Mouse (Mus musculus) lung, postnatal 0 days (tissue): ENCODE data around the gene Fam20b. TPM values are rescaled to one million over a fixed set of nuclear protein-coding genes. Genes with fewer than 3 reads are reported as not detected.
A peak's percentile ranks its signal among the peaks of the same experiment; 100 is the strongest.

Experiments
- ATAC-seq: fragments of 200-750 bp; cut with Nextera tagmentation; 2 replicates; pipeline ENCODE4 v1.8.0; 2017; ENCODE audit warnings: moderate library complexity
- DNase-seq: peaks from one replicate; pipeline ENCODE4 v3.0.0-alpha.2; 2016; ENCODE audit warnings: low spot score
- H3K27ac ChIP-seq: fragments of 300-500 bp; sonication (generic); 2 replicates; pipeline ENCODE4 v1.5.1; 2014; ENCODE audit warnings: antibody characterized with exemption, mild to moderate bottlenecking, low read length, mixed read lengths
- H3K27me3 ChIP-seq: fragments of 300-500 bp; sonication (generic); replicated peaks from 2 replicates; pipeline ENCODE4 v1.6.1; 2014; ENCODE audit warnings: low read length, mixed read lengths; ENCODE audit not compliant: insufficient read depth
- H3K36me3 ChIP-seq: fragments of 300-500 bp; sonication (generic); 2 replicates; pipeline ENCODE4 v1.6.1; 2014; ENCODE audit warnings: low read length, mixed read lengths; ENCODE audit not compliant: insufficient read depth
- H3K4me1 ChIP-seq: fragments of 300-500 bp; sonication (generic); 2 replicates; pipeline ENCODE4 v1.6.1; 2014; ENCODE audit warnings: antibody characterized with exemption, low read depth, low read length, mixed read lengths; ENCODE audit not compliant: insufficient read depth
- H3K4me2 ChIP-seq: fragments of 300-500 bp; sonication (generic); replicated peaks from 2 replicates; pipeline ENCODE4 v1.6.1; 2014; ENCODE audit warnings: low read depth, mild to moderate bottlenecking, low read length, moderate library complexity, mixed read lengths
- H3K4me3 ChIP-seq: fragments of 300-500 bp; sonication (generic); 2 replicates; pipeline ENCODE4 v1.5.1; 2014; ENCODE audit warnings: low read depth, low read length
- H3K9ac ChIP-seq: fragments of 300-500 bp; sonication (generic); replicated peaks from 2 replicates; pipeline ENCODE4 v1.6.1; 2014; ENCODE audit warnings: low read depth, mild to moderate bottlenecking
- H3K9me3 ChIP-seq: fragments of 300-500 bp; sonication (generic); 2 replicates; pipeline ENCODE4 v1.6.1; 2016; ENCODE audit warnings: low read length, mixed read lengths
- CTCF ChIP-seq: IDR thresholded peaks from 2 replicates; pipeline ENCODE4 v1.5.1; 2016; ENCODE audit warnings: antibody characterized with exemption, mild to moderate bottlenecking
- EP300 ChIP-seq: IDR thresholded peaks from 2 replicates; pipeline ENCODE4 v1.6.1; 2016; ENCODE audit warnings: antibody characterized with exemption, mild to moderate bottlenecking, control low read depth
- WGBS: fragments of 180-500 bp; shearing (Covaris S2); extraction: QIAGEN DNeasy Blood & Tissue Kit; methylation state at CpG from one replicate; pipeline ENCODE4 v1.1.7; 2014; 5-methylcytosine and 5-hydroxymethylcytosine counted together
- polyA plus RNA-seq: library from polyadenylated mRNA; unstranded; fragments of >200 nt; fragmentation: Nextera tagmentation; extraction: Ambion mirVana; gene quantifications from 2 replicates; pipeline ENCODE4 v1.2.1, GENCODE M21; 2015

The Fam20b gene
- polyA plus RNA-seq, 1 experiment from 2014 or later = 15.3 TPM

DNA sequence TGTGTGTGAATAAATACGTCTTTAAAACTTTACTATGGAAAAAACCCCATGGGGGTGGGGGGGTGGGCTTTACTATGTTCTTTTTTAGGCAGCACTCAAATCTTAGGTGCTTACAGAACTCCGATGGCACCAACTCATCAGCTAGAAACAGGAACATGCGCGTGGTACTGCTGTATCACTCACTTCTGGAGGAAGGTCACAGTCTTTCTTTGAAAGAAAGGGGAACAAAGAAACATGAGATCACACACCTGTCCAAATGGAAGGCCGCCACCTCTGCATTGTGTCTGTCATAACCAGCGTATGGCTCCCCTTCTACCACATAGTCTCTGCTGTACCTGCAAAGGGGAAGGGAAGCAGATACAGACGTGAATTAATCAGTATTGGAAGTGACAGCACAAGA is 16.7 kb downstream of the Fam20b start:
- H3K27me3 ChIP-seq = no peaks in the 10 kb centered on the region
- H3K9me3 ChIP-seq = no peaks in the 10 kb centered on the region
- no peaks in the 10 kb centered on the region for H3K4me1 ChIP-seq
- 91% methylated on average over 7 of the region's 7 CpGs for WGBS
- H3K36me3 ChIP-seq = peaks cover 5% of the 10 kb centered on the region
- DNase-seq (no peak), ATAC-seq (no peak)
- H3K4me3 ChIP-seq = no peak overlapping the region
- no peak overlapping the region for H3K27ac ChIP-seq
- TF ChIP-seq CTCF (no peak), EP300 (no peak)
- H3K9ac ChIP-seq = no peak overlapping the region
- H3K4me2 ChIP-seq = no peak overlapping the region

DNA sequence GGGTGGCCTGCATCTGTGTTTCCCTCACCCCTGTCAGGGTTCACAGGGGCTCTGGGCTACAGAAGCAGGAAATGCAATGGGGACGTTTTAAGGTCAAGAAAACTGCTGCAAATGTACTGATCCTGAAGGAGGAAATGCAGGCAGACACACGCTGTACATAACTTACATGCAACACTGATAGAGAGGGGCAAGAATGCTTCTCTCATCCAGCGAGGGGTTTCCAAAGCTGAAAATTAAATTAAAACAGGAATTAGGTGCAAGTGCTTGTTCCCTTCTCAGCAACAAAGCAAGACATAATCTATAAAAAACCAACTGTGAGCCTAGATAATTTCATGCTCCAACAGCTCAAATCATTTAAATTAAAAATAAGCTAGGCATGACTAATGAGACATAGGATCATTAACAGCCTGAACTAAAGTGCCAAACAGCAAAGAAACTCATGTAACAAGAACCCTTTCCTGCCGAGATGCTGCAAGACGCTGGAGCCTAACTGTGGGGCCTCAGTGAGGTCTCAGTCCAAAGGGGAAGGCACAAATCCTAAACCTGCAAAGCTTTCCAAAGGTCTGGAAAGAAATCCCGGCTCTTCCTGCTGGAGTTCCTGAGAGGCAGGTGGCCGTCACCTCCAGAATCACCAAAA is 32.7 kb downstream of the Fam20b start:
- no peak for DNase-seq
- H3K4me1 ChIP-seq = no peaks in the 10 kb centered on the region
- no peak overlapping the region for H3K4me3 ChIP-seq
- no peak overlapping the region for H3K4me2 ChIP-seq
- no peaks in the 10 kb centered on the region for H3K9me3 ChIP-seq
- peaks cover 31% of the 10 kb centered on the region for H3K36me3 ChIP-seq
- WGBS = 73% methylated on average over 7 of the region's 7 CpGs
- ATAC-seq = no peak
- no peaks in the 10 kb centered on the region for H3K27me3 ChIP-seq
- H3K9ac ChIP-seq = no peak overlapping the region
- TF ChIP-seq EP300 = no peak
- no peak for TF ChIP-seq CTCF
- no peak overlapping the region for H3K27ac ChIP-seq

DNA sequence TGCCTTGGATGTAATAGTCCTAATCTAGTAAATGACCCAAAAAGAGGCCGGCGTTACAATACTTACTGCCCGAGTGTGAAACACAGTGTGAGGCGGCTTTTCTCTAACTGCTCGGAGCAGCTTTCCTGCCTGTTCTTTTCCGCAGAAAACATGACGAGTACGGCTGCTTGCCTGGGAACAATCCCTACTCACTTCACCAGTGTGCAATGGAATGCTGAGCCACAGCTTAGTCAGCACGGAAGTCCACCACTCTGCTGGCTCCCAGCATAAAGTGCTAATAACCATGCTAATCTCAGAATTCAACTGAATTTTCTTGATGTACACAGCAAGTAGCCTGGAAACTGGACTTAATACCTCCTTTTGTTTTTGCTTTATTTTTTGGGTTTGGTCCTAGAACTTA is 39.3 kb downstream of the Fam20b start:
- WGBS = 76% methylated on average over 9 of the region's 9 CpGs
- no peak for ATAC-seq
- H3K4me1 ChIP-seq = 0 out of 2 replicates have a peak, but pooled peaks cover 2% of the 10 kb centered on the region
- H3K27me3 ChIP-seq = no peaks in the 10 kb centered on the region
- H3K9me3 ChIP-seq = no peaks in the 10 kb centered on the region
- H3K4me3 ChIP-seq = no peak overlapping the region
- peaks cover 4% of the 10 kb centered on the region; the same call in 1 of the 2 replicates for H3K36me3 ChIP-seq
- no peak overlapping the region for H3K9ac ChIP-seq
- DNase-seq = no peak
- H3K27ac ChIP-seq = no peak overlapping the region
- H3K4me2 ChIP-seq = no peak overlapping the region
- TF ChIP-seq CTCF (no peak), EP300 (no peak)

DNA sequence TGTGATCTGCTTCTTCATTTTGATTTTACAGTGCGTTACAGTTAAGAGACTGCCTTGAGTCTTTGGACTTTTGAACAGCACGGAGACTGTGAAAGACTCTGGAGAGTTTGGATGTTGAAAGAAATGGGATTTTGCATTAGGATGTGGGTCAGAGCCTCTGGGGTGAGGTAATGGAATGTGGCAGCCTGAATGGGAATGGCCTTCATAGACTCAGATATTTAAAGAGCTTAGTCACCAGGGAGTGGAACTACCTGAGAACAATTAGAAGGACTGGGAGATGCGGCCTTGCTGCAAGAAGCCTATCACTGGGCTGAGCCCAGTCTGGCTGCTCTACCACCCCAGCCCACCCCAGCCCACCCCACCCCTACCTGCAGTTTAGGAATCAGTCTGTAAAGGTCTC is 41.7 kb downstream of the Fam20b start:
- 85% methylated on average over 3 of the region's 3 CpGs for WGBS
- no peaks in the 10 kb centered on the region for H3K27me3 ChIP-seq
- peaks cover 9% of the 10 kb centered on the region; the same call in 1 of the 2 replicates for H3K4me1 ChIP-seq
- no peak overlapping the region for H3K9ac ChIP-seq
- TF ChIP-seq EP300 (no peak), CTCF (no peak)
- peaks cover 4% of the 10 kb centered on the region; the same call in 1 of the 2 replicates for H3K36me3 ChIP-seq
- H3K4me3 ChIP-seq = no peak overlapping the region
- DNase-seq (peak; percentile 32), ATAC-seq (no peak)
- no peak overlapping the region for H3K27ac ChIP-seq
- H3K4me2 ChIP-seq = no peak overlapping the region
- H3K9me3 ChIP-seq = no peaks in the 10 kb centered on the region

DNA sequence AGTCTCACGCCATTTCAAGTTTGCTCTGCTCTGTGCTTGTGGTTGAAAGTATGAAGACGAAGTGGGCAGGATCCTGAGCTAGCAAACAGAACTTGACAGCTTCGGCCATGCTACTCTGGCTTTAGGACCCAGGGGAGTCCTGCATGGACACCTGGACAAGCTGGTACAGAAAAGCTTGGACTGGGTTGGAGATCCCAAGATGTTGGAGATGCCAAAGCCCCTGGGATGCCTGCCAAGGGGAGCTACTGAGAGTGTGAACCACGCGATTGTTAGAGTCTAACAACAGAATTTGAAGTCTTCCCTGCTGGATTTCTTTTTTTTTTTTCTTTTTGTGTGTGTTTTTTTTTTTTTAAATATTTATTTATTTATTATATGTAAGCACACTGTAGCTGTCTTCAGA is 42.3 kb downstream of the Fam20b start:
- no peak for TF ChIP-seq CTCF
- TF ChIP-seq EP300 = no peak
- peaks cover 9% of the 10 kb centered on the region; the same call in 1 of the 2 replicates for H3K4me1 ChIP-seq
- no peak overlapping the region for H3K4me2 ChIP-seq
- H3K27ac ChIP-seq = no peak overlapping the region
- H3K9ac ChIP-seq = no peak overlapping the region
- H3K9me3 ChIP-seq = no peaks in the 10 kb centered on the region
- ATAC-seq (no peak), DNase-seq (no peak)
- H3K27me3 ChIP-seq = no peaks in the 10 kb centered on the region
- 62% methylated on average over 5 of the region's 5 CpGs for WGBS
- H3K4me3 ChIP-seq = no peak overlapping the region
- H3K36me3 ChIP-seq = peaks cover 4% of the 10 kb centered on the region; the same call in 1 of the 2 replicates

DNA sequence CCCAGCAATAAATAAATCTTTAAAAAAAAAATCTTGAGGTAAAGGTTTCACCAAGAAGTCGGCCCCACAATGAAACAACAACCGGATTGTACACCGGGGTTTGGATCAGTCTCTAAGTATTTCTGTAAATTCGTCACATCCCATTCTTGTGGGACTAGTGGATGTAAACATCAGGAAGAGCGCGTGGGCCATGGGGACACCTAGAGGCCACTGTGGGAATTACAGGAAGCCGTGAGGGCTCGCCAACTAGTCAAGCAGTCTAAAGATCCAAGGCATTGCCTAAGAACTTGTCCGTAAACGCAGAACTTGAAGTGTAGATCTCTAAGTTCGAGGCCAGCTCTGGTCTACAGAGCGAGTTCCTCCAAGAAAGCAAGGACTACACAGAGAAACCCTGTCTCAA is 42.7 kb downstream of the Fam20b start:
- Histone ChIP-seq H3K27ac (no peak overlapping the region), H3K4me2 (no peak overlapping the region), H3K36me3 (peaks cover 4% of the 10 kb centered on the region; the same call in 1 of the 2 replicates), H3K27me3 (no peaks in the 10 kb centered on the region), H3K4me3 (no peak overlapping the region), H3K9me3 (no peaks in the 10 kb centered on the region), H3K9ac (no peak overlapping the region), H3K4me1 (peaks cover 9% of the 10 kb centered on the region; the same call in 1 of the 2 replicates)
- DNase-seq = peak; percentile 85
- 30% methylated on average over 12 of the region's 12 CpGs for WGBS
- peak; percentile 94 for TF ChIP-seq CTCF
- TF ChIP-seq EP300 = no peak
- ATAC-seq = peak; percentile 18
